Mouse (Mus musculus): ENCODE measurements around the gene Fancm.
"Not testable (repeated sequence)": the region's sequence is repeated elsewhere in the genome, so short reads cannot be mapped to it uniquely, and the experiment has no call there.

The Fancm gene

GRCm38 (mm10) chr12:65136121-65136520 lies 60.7 kb downstream of the Fancm start:
- not testable (repeated sequence) for DNase-seq

- DNase-seq: peak; percentile 97
Observed at GRCm38 (mm10) chr12:65172021-65172951, 96.9 kb downstream of the Fancm start, which contains the start of gene Mis18bp1. Gene Mis18bp1 (minus strand): TSS chr12:65172604.

- peak; percentile 65 for DNase-seq
Observed at GRCm38 (mm10) chr12:65172959-65173358, 97.6 kb downstream of the Fancm start.

DNA sequence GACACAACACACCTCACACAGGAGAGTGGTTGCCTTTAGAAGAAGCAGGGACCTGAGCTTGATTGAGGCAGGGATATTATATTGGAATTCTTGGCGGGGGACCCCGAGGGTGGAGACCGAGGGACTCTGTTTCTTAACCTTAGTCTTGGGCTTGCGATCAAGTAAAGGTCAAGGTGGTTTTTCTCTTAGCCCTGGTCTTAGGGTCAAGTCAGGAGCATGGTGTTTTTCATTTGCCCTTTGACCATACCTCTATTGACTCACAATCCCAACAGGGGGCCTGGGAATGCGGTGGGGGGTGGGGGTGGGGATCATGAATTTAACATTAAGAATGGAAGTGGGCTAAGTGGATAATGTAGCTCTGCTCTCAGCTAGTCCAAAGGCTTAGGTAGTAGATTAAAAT lies 98.3 kb downstream of the Fancm start:
- no peak for DNase-seq
